Mouse (Mus musculus): ENCODE data around the gene Slc6a11.

Gene Slc6a11

DNA sequence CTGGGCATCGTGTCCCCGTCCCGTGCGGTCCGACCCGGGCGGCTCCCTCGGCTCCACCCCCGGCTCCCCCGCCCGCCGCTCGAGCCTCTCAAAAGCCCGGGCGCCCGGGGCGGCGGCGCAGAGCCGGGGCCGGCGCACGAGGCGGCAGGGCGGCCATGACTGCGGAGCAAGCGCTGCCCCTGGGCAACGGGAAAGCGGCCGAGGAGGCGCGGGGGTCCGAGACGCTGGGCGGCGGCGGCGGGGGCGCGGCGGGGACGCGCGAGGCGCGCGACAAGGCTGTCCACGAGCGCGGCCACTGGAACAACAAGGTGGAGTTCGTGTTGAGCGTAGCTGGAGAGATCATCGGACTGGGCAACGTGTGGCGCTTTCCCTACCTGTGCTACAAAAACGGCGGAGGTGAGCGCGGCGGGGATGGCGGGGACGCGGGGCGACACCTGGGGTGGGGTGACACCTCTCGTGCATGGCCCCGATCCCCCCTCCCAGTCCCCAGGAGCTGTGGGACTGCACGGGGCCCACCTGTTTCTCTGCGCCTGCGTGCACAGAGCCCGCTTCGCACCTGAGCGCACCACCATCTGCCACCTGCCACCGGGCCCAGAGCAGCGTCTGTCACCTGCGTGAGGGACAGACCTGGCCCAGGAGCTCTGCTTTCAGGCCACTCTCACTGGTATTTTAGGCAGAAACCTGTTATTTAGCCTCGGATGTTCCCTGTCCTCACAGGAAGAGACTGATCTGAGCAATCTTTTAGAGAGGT lies at the start of gene Slc6a11:
Slc6a11 (plus strand) TSS at position 120 of the 751 bp plus-strand sequence.
- DNase-seq = no peak

DNA sequence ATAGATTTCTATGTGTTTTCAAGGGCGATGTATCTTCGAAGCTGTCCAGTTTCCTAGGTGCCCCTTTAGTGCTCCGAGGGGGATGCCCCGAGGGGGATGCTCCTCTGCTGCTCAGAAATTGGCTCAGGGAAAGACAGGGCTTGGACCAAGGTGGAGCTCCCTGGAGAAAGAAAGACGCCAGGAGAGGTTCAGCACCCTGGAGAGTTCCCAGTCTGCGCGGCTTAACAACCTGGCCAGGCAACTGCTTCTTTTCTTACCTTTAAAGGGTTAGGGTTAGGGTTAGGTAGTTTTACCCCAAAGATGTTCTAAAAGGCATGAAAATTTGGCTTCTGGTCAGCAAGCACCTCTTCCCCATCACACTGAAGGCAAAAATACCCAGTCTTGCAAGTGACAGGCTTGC lies 43.9 kb upstream of the Slc6a11 start:
- DNase-seq = peak in 1 of 2 experiments; percentile 22

GRCm38 (mm10) chr6:114089626-114090025 lies 41.4 kb upstream of the Slc6a11 start:
- peak; percentile 30 to 61 for DNase-seq

DNA sequence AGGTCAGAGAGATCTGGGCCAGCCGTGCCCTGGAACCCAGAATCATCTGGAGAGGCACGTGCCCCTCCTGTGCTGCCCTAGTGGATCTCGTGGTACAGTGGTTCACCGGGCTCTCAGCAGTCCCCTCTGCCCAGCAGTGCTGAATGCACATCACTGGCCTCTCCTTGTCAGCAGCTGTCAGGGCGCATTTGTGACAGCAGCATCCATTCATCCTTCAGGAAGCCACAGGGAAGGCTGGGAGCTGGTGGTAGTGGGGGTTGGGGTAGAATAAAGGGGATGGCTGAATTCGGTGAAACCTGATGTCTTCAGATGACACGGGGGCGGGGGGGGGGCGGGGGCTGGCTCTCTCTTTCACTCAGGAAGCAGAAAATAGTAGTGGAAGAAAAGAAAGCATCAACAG lies 38.8 kb upstream of the Slc6a11 start:
- no peak for DNase-seq

- DNase-seq = no peak
Observed at GRCm38 (mm10) chr6:114094251-114094650, 36.8 kb upstream of the Slc6a11 start.

DNA sequence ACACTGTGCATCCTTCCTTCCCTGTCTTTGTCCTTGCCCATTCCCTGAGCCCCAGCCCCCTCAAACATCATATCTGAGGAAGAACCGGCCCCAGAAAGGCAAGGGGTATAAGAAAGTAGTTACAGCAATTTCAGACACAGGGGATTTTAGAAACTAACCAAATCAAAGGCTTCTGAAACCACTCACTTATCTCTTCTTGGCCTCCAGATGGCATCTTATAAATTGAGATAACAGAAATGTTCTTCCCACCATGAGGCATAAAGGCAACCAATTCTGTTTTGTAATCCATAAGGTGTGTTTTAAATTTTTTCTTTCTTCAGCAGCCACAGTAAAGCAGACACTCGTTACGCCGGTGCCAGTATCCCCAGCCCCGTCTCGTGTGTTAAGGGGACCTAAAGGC lies 34.5 kb upstream of the Slc6a11 start:
- no peak for DNase-seq

DNA sequence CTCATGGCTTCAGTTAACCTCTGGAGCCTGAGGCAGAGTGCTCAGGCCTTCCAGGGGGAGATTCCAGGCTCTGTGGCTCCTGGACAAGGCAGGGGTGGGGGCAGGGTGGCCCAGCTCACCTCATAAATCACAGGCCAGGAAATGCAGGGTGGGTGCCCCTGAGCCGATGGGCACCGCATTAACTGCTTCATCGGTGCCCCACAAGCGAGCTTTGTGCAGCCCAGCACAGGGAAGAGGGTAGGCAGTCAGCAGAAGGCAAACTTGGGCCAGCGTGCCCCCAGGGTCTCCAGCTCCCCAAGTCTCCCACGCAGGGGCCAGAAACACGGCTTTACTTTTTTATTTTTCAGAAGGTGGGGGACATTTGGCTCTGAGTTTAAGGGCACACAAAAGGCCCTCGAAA lies 29.1 kb upstream of the Slc6a11 start:
- DNase-seq = no peak

GRCm38 (mm10) chr6:114119507-114119906 lies 11.5 kb upstream of the Slc6a11 start:
- no peak for DNase-seq

GRCm38 (mm10) chr6:114125530-114125929 lies 5.5 kb upstream of the Slc6a11 start:
- no peak for DNase-seq

DNA sequence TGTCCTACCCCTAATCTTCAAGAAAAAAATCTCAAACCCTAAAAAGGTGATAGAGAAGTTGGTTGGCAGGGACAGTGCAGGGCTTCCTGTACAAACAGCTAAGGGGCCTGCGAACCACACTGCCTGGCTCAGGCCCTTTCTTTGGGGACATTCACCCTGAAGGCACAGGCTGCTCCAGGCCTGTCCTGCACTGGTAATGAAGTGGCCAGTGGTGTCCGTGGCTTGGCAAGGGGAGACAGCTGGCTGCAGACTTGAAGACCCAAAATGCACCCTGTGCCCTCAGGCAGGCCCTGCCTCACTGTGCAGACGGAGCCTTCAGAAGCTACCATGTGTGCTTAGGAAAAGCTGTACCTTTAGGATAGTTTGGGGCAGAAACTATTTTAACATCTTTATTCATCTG lies 1.4 kb downstream of the Slc6a11 start:
- no peak for DNase-seq

DNA sequence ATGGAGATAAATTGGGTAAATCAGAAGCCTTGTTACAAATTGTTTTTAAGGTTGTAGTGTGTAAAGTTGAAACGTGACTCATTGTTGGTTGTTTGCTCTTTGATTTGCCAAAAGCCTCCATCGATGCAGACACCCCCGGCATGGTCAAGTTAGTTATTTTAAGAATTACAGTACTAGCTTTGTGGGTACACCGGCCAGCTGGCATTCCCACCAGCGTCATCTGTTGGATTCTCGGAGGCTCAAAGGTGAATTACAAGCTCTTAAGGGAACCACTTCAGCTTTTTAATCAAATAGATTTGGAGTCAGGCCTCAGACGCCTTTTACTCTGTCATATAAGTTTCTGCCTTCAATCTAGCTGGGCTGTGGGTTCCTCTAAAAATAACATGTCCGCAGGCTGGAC lies 1.9 kb downstream of the Slc6a11 start:
- DNase-seq = no peak

- DNase-seq = no peak
Observed at GRCm38 (mm10) chr6:114138970-114139369, 7.9 kb downstream of the Slc6a11 start.

GRCm38 (mm10) chr6:114141481-114141880 lies 10.4 kb downstream of the Slc6a11 start:
- no peak for DNase-seq

DNA sequence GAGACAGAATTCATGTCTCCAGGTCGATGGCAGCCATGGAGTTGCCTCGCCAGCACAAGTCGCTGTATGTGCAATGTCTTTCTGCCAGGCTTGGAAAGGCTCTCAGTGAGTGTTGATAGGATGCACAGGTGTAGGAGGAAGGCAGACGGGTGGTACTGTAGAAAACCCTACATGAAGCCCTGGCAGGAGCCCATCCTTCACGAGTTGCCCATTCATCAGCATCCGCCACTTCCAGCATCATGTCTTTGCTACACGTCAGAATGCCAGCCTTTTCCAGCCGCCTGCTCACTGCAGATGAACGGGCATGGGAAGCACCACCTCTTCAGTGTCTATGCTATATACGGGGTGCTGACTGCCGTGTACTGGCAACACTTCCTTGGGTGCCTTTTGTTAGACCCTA lies 11.4 kb downstream of the Slc6a11 start:
- DNase-seq = no peak

DNA sequence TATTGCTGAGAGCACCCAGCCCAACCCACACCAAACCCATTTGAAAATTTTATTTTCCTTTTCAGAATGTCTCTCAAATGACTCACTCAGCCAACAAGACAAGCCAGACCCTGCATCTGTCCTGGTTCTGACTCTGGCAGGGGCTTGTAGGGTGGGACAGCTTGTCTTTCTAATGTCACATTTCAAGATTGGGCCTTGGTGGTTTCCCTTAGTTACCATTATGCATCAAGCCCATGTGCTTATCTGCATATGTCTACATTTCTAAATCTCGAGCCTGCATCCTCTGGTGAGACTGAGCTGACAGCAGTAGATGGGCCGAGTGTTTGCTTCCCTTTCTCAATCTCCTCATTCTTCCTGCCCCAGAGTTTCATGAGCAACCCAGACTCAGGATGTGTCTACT lies 12.5 kb downstream of the Slc6a11 start:
- DNase-seq = no peak

- DNase-seq = no peak
Observed at GRCm38 (mm10) chr6:114144447-114145105, 13.5 kb downstream of the Slc6a11 start.

DNA sequence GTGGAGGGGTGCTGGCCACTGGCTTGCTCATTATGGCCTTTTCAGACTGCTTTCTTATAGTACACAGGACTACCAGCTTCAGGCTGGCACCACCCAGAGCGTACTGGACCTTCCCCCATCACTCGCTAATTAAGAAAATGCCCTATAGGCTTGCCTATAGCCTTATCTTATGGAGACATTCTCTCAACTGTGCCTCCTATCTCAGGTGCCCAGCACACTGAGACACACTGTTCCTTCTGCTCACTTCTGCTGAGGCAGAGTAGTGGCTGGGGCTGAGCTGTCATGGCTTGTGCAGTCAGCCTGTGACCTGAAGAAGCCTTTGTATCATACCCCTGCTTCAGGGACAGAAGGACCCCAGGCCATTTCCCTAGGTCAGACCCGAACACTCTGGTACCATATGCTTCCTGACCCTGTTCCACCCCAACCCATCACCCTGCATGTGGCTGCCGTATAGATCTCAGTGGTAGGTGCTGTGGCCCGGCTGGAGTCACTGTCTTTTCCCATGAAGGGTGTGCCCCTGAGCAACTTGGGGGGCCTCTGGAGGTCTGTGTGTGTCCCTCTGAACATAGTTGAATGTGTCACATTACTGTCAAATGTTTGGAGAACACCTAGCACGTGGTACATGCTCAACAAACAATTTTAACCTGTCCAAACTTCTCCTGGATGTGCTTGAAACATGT lies 14.7 kb downstream of the Slc6a11 start:
- DNase-seq = no peak

GRCm38 (mm10) chr6:114155720-114156119 lies 24.7 kb downstream of the Slc6a11 start:
- DNase-seq = no peak

DNA sequence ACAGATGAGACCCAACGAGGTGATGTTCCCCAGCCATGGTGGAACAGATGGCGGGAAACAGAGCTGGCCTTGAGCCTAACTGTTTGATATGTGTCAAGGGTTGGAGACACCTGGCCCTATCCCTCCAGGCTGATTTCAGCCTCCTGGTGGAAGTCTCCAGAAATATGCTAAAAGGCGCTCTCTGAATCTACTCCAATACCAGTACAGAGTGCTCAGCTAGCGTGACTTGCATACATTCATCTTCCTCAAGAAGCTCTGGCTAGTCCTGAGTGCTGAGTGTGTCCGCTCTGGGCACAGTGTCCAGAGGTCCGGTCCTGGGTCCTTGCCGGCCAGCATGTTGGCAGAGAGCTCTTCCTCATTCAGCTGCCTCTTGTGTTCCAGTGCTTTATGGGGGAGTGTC lies 27.8 kb downstream of the Slc6a11 start:
- no peak for DNase-seq

- DNase-seq = no peak
Observed at GRCm38 (mm10) chr6:114160732-114161131, 29.7 kb downstream of the Slc6a11 start.

GRCm38 (mm10) chr6:114174052-114174397 lies 43.0 kb downstream of the Slc6a11 start:
- no peak for DNase-seq

DNA sequence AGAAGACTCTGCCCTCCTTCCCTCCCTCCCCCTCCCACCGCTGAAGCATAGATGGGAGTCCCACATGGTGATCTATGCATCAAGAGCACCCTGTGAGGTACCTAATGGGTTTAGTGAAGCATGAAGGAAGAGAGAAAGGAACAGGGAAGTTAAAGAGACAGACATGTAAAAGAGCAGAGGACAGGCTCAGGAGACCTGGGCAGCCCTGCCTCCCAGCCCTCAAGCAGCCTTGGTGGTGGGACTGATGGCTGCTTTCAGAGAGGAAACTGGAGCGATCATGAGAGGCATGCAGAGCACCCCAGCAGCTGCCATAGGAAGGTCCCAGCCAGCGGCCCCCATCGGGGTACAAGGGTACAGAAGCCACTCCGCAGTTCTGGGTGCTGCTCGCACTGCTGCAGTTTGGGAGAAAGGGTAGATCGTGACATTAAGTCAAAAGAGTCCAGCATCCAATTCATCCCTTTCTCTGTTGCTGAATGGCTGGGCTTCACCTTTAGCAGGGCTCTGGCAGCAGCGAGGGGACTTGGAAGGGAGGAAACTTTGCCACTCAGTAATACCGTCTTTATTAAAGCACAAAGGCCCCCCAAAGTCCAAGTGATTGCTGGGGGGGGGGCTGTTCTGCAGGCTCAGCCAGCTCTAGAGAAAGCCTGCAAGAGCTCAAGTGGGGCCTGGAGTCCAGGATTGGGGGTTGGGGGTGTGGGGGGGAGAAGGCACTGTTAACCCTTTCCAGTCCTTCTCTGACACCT lies 43.5 kb downstream of the Slc6a11 start:
- DNase-seq = no peak

DNA sequence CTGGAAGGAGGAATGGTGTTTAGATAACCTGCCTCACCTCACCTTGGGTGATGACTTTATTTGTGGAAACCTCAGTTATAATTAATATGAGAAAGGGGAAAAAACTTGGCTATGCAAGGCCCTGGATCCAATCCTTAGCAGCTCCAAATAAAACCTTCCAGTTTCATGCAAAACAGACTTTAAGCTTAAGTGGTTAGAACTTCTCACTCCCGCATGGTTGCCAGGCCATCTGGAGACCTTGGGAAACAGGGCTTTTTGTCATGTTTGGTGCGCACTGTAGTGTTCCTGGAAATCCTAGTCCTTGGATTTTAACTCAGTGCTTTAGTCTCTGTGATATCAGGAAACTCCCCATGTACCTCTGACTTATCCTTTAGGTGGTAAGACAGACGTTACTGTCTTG lies 47.1 kb downstream of the Slc6a11 start:
- DNase-seq = no peak

Data from kidney, adult 8-10 months (tissue).